Mouse (Mus musculus): ENCODE data around the gene Gm3618. TPM values are rescaled to one million over a fixed set of nuclear protein-coding genes. Genes with fewer than 3 reads are reported as not detected.
"Not testable (repeated sequence)": the region's sequence is repeated elsewhere in the genome, so short reads cannot be mapped to it uniquely, and the experiment has no call there.

Gm3618 gene
- not detected in 2 replicates for polyA plus RNA-seq (2015; fragmentation: Nextera tagmentation; extraction: Ambion mirVana)

- not testable (repeated sequence) for H3K4me1 ChIP-seq (replicated peaks); H3K27ac ChIP-seq; H3K9me3 ChIP-seq; ATAC-seq; H3K4me2 ChIP-seq (replicated peaks); H3K9ac ChIP-seq (replicated peaks); H3K4me3 ChIP-seq (replicated peaks); H3K36me3 ChIP-seq; H3K27me3 ChIP-seq
- WGBS: no CpG with 5 or more reads among the region's 10 CpGs
These were observed at the start of gene Gm3618 for GRCm38 (mm10) chr14:6343578-6343977. Gene Gm3618, minus strand, starts transcription at chr14:6343678.

- H3K4me3 ChIP-seq (replicated peaks); H3K36me3 ChIP-seq; H3K27ac ChIP-seq; H3K4me1 ChIP-seq (replicated peaks); H3K4me2 ChIP-seq (replicated peaks); H3K9me3 ChIP-seq; ATAC-seq; H3K9ac ChIP-seq (replicated peaks); H3K27me3 ChIP-seq: not testable (repeated sequence)
- 93% methylated on average over 2 of the region's 4 CpGs for WGBS
These were observed 46.7 kb upstream of the Gm3618 start, which contains the start of gene Gm16440 for GRCm38 (mm10) chr14:6390219-6390618. Gene Gm16440, minus strand, starts transcription at chr14:6390319.

GRCm38 (mm10) chr14:6304743-6305142, 38.7 kb downstream of the Gm3618 start, which contains the start of gene Gm21103:
Gene Gm21103, minus strand, starts transcription at chr14:6304843.
- H3K9ac ChIP-seq (replicated peaks); ATAC-seq; H3K4me2 ChIP-seq (replicated peaks); H3K36me3 ChIP-seq; H3K4me1 ChIP-seq (replicated peaks); H3K27ac ChIP-seq; H3K9me3 ChIP-seq; H3K27me3 ChIP-seq; H3K4me3 ChIP-seq (replicated peaks): not testable (repeated sequence)
- 75% methylated on average over 2 of the region's 2 CpGs for WGBS

- H3K27me3 ChIP-seq; H3K27ac ChIP-seq; H3K9me3 ChIP-seq; H3K4me1 ChIP-seq (replicated peaks); ATAC-seq; H3K36me3 ChIP-seq: not testable (repeated sequence)
- Histone ChIP-seq H3K4me3 (replicated peaks) (peak within 1 kb of the TSS; percentile 55), H3K4me2 (replicated peaks) (peak within 1 kb of the TSS; percentile 67), H3K9ac (replicated peaks) (peak within 1 kb of the TSS; percentile 69)
- WGBS: 3% methylated on average over 54 of the region's 57 CpGs
These were observed 56.4 kb downstream of the Gm3618 start, which contains the start of gene Gm3411 for GRCm38 (mm10) chr14:6286931-6287715. Gene Gm3411, minus strand, starts transcription at chr14:6287250.

Other genes with a start within 250 kb of the Gm3618 start
- gene Gm8206, start 249.7 kb downstream of the Gm3618 start, polyA plus RNA-seq (2015; fragmentation: Nextera tagmentation; extraction: Ambion mirVana): 2.0 and 3.0 TPM in 2 replicates
- gene Gm3468, start 235.0 kb downstream of the Gm3618 start, polyA plus RNA-seq (2015; fragmentation: Nextera tagmentation; extraction: Ambion mirVana): 3.3 and 3.7 TPM in 2 replicates
- gene Gm3476, start 217.9 kb downstream of the Gm3618 start, polyA plus RNA-seq (2015; fragmentation: Nextera tagmentation; extraction: Ambion mirVana): not detected in 2 replicates
- not detected in 2 replicates for gene Gm21560, start 124.4 kb downstream of the Gm3618 start, polyA plus RNA-seq (2015; fragmentation: Nextera tagmentation; extraction: Ambion mirVana)
- 4.9 and 5.0 TPM in 2 replicates for gene Gm3411, start 56.4 kb downstream of the Gm3618 start, polyA plus RNA-seq (2015; fragmentation: Nextera tagmentation; extraction: Ambion mirVana)
- not detected in 2 replicates for gene Gm21103, start 38.8 kb downstream of the Gm3618 start, polyA plus RNA-seq (2015; fragmentation: Nextera tagmentation; extraction: Ambion mirVana)
- not detected in 2 replicates for gene Gm16440, start 46.6 kb upstream of the Gm3618 start, polyA plus RNA-seq (2015; fragmentation: Nextera tagmentation; extraction: Ambion mirVana)
- gene Gm3591, start 68.8 kb upstream of the Gm3618 start, polyA plus RNA-seq (2015; fragmentation: Nextera tagmentation; extraction: Ambion mirVana): 2.7 and 3.8 TPM in 2 replicates
- gene Gm3594, start 100.9 kb upstream of the Gm3618 start, polyA plus RNA-seq (2015; fragmentation: Nextera tagmentation; extraction: Ambion mirVana): not detected in 2 replicates
- not detected in 2 replicates for gene Gm8356, start 193.6 kb upstream of the Gm3618 start, polyA plus RNA-seq (2015; fragmentation: Nextera tagmentation; extraction: Ambion mirVana)
- gene Gm3629, start 246.9 kb upstream of the Gm3618 start, polyA plus RNA-seq (2015; fragmentation: Nextera tagmentation; extraction: Ambion mirVana): 0.48 and 0.73 TPM in 2 replicates